Mouse (Mus musculus): Measurements from ENCODE around the gene Tcp11l1. TPM values are rescaled to one million over a fixed set of nuclear protein-coding genes. Genes with fewer than 3 reads are reported as not detected.

Tcp11l1 gene
- total RNA-seq (2023): 1.3 TPM

GRCm38 (mm10) chr2:104711585-104712485 is at the start of gene Tcp11l1:
TSS of gene Tcp11l1 (minus strand) at chr2:104712169.

GRCm38 (mm10) chr2:104742741-104743064 is 30.7 kb upstream of the Tcp11l1 start, which contains the start of gene Depdc7:
TSS of gene Depdc7 (minus strand) at chr2:104742878.

GRCm38 (mm10) chr2:104716279-104716678 is 4.3 kb upstream of the Tcp11l1 start, which contains the start of gene Pin1rt1:
TSS of gene Pin1rt1 (minus strand) at chr2:104716379.

Other genes starting within 250 kb of the Tcp11l1 start
- gene Hipk3, start 217.7 kb downstream of the Tcp11l1 start, total RNA-seq (2023): 47.3 TPM
- gene Cstf3, start 121.6 kb downstream of the Tcp11l1 start, total RNA-seq (2023): 47.3 TPM
- not detected for gene Pin1rt1, start 4.2 kb upstream of the Tcp11l1 start, total RNA-seq (2023)
- not detected for gene Depdc7, start 30.7 kb upstream of the Tcp11l1 start, total RNA-seq (2023)
- gene Qser1, start 104.6 kb upstream of the Tcp11l1 start, total RNA-seq (2023): 11.5 TPM
- gene Prrg4, start 137.7 kb upstream of the Tcp11l1 start, total RNA-seq (2023): 3.0 TPM
- gene Ccdc73, start 155.6 kb upstream of the Tcp11l1 start, total RNA-seq (2023): not detected

Measured in CD4-positive naive resting alpha-beta T cell, adult 57 days (primary cell).